Mouse (Mus musculus) megakaryocyte, embryonic 14.5 days (primary cell): ENCODE results near the gene Zfp456.

ENCODE experiments used
- FLI1 ChIP-seq: IDR thresholded peaks from 2 replicates; pipeline ENCODE4 v1.6.1; 2012; ENCODE audit warnings: low read length, inconsistent platforms, mixed read lengths
- GATA1 ChIP-seq: IDR thresholded peaks from 3 replicates; pipeline ENCODE4 v1.6.1; 2012; ENCODE audit warnings: mixed read lengths, low read length, inconsistent platforms, borderline replicate concordance

DNA sequence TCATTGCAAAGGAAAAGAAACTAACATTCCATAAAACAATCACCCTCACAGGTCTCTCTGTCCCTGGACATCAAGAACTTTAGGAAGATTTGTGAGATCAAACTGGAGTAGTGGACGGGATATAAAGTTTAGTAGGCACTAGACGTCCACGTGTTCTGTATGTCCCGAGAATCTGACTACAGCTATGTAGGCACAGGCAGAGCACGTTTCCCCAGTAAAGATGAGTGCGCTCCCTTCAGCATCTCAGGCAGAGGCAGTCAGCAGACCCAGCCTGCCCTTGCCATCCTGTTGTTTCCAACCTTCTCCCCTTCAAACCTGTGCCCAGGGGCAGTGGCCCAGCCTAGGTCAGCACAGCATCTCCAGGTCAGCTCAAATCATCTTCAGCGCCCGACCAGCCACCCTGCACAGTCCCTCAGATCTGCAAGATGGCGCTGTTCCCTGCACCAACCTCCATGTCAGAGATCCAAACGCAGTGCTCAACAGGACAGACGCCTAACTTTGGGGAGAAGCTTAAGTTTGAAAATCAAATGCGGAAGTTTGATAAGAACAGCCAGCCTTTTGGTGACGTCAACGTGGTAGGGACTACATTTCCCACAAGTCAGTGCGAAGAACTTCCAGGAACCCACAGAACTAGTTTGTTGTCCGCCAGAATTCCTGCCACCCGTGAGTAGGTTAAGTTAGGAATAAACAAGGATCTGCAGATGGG, 43.4 kb downstream of the Zfp456 start, which contains the start of gene Zfp595:
- TF ChIP-seq GATA1 (no peak; the same call in 2 of the 3 replicates), FLI1 (no peak)
